Mouse (Mus musculus) heart, adult 18-20 months (tissue): Measurements from ENCODE around the gene Tfam. TPM values are rescaled to one million over a fixed set of nuclear protein-coding genes. Genes with fewer than 3 reads are reported as not detected.

Source experiments
- DNase-seq, 2 experiments: peaks; one replicate each; pipeline ENCODE4 v3.0.0; 2021 to 2022; ENCODE audit warnings: mixed read lengths in 1 of 2
- long read RNA-seq, 2 experiments: library from polyadenylated mRNA; stranded (forward); transcript quantifications; one replicate each; pipeline ENCODE4 v2.0.0; 2021
- total RNA-seq, 2 experiments: library from RNA; stranded (reverse); gene quantifications; 2 replicates each; pipeline ENCODE4 v1.2.3; 2021

Gene Tfam
- 10 to 100 TPM; 65.6 to 73.7 TPM for total RNA-seq
- long read RNA-seq, experiment 1, full-length matches to known transcripts = 24 of 26 reads
- long read RNA-seq, experiment 1, partial matches to known transcripts = 0 of 26 reads
- long read RNA-seq, experiment 1, other reads (novel, unspliced or antisense) = 2 of 26 reads
- long read RNA-seq, experiment 2, full-length matches to known transcripts = 11 of 12 reads
- long read RNA-seq, experiment 2, partial matches to known transcripts = 0 of 12 reads
- long read RNA-seq, experiment 2, other reads (novel, unspliced or antisense) = 1 of 12 reads

- no peak for DNase-seq
These were observed at the start of gene Tfam for GRCm38 (mm10) chr10:71238240-71238554. Gene Tfam (minus strand): TSS chr10:71238280.

- peak; percentile 92 for DNase-seq
These were observed 47.1 kb upstream of the Tfam start, which contains the start of gene Ube2d1 for GRCm38 (mm10) chr10:71285126-71285580. Gene Ube2d1 (minus strand): TSS chr10:71285262.

GRCm38 (mm10) chr10:71284511-71285125 lies 46.5 kb upstream of the Tfam start:
- DNase-seq = peak in 1 of 2 experiments; percentile 45

GRCm38 (mm10) chr10:71284131-71284510 lies 46.0 kb upstream of the Tfam start:
- DNase-seq = no peak

- no peak for DNase-seq
These were observed 35.1 kb upstream of the Tfam start for GRCm38 (mm10) chr10:71273008-71273739.

DNA sequence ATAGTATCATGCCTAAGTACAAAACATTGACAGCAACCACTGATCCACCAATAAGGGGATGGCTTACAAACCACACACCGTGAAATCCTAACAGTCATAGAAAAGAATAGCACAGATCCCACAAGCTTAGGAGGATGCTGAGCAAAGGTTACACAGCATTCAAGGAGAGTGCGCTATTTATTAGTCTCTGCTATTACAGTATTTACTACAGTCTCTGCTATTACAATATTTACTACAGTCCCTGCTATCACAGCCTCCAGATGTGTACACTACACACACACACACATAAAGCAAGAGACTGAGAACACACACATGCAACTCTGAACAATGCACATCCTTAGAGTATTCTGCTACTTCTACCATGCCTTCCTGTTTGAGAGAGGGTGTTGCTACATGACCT lies 29.9 kb upstream of the Tfam start:
- no peak for DNase-seq

DNA sequence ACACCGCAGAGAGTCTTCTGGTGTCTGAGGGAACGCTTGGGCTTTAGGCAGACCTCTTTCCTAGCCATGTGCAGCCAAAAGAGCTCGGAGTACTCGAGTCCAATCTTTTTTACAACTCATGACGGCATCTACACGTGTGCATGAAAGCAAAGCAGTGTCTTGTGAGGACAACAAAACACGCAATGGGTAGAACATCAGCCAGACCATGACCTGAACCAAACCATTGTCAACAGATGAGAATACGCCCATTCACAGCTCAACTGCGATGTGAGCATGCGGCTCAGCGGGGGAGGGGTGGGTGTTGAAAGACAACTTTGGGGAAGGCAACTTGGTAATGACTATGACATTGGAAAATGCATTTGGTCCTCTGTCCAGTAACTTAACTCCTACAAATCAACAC lies 29.4 kb upstream of the Tfam start:
- DNase-seq = no peak

DNA sequence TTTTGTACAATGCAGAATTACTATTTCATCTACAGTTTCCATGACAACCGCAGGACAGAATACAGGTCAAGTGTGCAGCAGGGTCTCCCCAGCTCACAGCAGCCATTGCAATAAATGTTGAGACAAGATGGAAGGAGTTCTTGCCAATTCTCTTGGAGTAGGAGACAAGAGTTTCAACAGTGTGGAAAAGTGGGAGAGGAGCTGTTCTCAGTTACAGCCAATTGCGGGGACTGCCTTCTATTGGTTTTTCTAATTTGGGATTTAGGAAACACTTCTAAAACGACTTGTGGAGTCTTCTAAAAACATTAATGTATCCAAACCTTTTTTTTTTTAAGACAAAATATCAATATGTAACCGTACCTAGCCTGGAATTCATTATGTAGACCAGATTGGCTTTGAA lies 27.0 kb upstream of the Tfam start:
- no peak for DNase-seq

DNA sequence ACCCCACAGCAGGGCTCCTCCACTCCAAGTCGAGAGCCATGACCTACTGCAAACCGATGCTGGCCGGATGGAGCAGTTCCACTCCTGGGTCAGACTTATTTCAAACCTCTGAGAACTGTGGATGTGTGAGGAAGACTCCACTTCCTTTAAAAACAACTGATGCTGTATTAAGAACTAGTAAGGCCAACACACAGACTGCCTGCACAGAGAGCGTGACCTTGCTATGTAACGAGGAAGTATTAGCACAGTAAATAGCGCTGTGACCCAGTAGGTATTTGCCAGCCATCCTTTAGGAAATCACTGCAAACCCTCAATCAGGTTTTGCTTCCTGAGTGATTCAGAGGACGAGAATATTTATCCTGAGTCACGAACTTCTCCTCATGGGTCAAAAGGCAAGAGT lies 23.6 kb upstream of the Tfam start:
- no peak for DNase-seq

DNA sequence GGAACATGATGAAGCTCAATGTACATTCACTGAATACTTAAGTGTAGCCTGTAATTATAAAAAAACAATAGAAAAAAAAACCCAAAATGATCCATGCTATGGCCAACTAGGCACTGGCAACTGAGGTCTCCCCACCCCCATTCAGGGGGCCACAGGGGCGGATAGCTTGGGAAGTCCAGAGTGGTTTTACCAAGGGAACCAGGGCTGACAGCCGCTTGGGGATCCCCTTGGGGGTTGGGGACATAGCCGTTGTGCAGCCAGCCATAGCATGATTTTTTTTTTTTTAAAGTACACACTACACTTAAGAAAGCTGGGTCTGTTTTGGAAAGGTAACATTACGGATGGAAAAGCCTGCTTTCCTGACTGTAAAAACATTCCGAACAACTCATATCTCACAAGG lies 20.9 kb upstream of the Tfam start:
- DNase-seq = no peak

DNA sequence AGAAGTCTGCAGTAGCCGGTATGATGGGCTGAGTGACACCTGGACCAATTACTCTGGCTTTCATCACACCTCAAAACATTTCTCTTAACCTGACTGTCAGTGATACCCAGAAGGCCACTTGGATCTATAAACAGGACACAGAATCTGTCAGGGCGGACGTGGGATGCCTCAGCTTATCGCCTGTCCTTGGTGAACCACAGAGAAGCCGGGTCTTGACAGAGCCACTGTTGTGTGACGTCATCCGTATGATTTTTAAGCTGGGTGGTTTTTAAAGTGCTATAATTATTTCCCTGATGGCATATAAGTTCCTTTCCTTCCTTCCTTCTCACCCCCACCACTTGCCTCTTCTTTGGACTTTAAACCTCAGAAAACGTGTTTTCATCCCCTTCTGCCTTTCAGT lies 20.4 kb upstream of the Tfam start:
- no peak for DNase-seq

DNA sequence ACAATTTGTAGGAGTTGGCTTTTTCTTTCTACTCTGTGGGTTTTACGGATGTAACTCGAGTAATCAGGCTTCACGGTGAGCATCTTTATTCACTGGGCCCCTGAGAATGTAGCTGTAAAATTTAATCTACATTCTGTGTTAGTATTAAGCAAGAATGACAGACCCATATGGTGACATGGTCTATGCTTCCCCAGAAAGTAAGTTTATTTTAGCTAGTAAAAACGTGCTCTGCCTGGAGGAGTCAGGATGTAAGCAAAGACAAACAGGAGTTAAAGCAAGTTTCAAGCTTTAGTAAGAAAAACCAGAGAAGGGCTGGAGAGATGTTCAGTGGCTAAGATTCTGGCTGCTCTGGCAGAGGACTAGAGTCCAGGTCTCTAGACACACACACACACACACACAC lies 15.1 kb upstream of the Tfam start:
- no peak for DNase-seq

- no peak for DNase-seq
These were observed 14.3 kb upstream of the Tfam start for GRCm38 (mm10) chr10:71252421-71252820.

DNA sequence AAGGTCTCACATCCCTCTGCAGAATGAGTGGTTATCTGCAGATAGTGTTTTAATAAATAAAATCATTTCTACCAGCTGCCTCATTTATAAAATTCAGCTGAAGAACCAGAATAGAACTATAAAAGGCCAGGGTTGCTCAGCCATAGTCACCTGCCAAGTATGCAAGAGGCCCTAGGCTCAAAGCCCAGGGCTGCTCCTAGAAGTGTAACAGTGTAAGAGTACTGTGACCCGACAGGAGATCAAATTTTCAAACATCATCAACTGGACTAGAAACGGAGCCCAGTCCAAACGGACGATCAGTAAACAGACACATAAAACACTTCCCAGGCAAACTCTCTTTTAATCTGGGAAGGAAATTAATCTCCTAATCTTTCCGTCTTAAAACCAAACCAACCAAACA lies 13.8 kb upstream of the Tfam start:
- peak in 1 of 2 experiments; percentile 54 for DNase-seq

- no peak for DNase-seq
These were observed 13.2 kb upstream of the Tfam start for GRCm38 (mm10) chr10:71251256-71251655.

DNA sequence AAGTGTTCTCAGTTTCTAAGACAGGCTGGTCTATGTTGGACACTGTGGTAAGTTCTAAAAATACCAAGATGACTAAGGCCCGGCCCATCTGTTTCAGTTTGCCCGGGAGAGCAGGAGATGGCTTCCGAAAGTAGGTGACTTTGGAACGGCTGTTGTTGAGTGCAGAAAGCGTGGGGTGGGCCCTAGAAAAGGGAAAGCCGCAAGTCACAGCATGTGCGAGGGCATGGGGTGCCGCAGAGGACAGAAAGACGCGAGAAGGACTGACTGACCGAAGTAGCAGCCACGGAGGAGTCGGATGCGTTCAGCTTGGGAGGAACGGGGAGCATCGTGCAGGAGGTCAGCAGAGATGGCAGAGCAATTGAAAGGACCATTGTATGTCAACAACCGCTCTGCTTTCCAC lies 12.4 kb upstream of the Tfam start:
- DNase-seq = peak; percentile 56 to 59

- peak in 1 of 2 experiments; percentile 29 for DNase-seq
These were observed 11.2 kb upstream of the Tfam start for GRCm38 (mm10) chr10:71249086-71249880.

GRCm38 (mm10) chr10:71246956-71247355 lies 8.9 kb upstream of the Tfam start:
- peak in 1 of 2 experiments; percentile 13 for DNase-seq

- DNase-seq = peak in 1 of 2 experiments; percentile 31
These were observed 1.5 kb upstream of the Tfam start for GRCm38 (mm10) chr10:71239479-71240120.

GRCm38 (mm10) chr10:71237516-71238239 lies 402 bp downstream of the Tfam start:
- DNase-seq = peak; percentile 96 to 97

DNA sequence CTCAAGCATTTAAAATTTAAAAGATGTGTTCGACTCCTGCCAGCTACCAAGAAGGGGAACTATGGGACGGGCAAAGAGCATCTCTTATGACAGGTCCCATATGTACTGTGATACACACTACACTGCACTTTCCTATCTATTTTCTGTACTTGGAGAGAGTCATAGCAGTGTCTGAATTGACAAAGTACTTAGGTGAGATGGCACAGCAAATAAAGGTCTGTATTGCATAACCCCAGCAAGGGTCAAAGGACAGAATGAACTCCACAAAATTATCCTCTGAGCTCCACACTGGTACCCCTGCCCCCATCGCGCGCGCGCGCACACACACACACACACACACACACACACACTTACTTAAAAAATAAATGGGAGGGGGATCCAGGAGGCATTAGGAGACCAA lies 4.0 kb downstream of the Tfam start:
- no peak for DNase-seq
